ENCODE assay signal across 11 mouse cellular contexts in genomic region chr1:86363671-86364070, GRCm38 (mm10). TPM values are rescaled to one million over a fixed set of nuclear protein-coding genes. Genes with fewer than 3 reads are reported as not detected.
DNase-seq lines count a peak whose midpoint lies in the region; TF ChIP-seq lines count a peak whose summit lies in the region.
"Had no signal": no experiment of that assay in that cellular context is flagged by ENCODE, and none has a peak within 500 bp of the region (broad histone marks: within the 10 kb centered on the region; RNA-seq: fewer than 3 reads in every experiment).

No protein-coding gene starts in this region.

- peak; percentile 62 for DNase-seq in heart, adult 11 months
- DNase-seq in heart, postnatal 25 days (ENCODE audit: low spot score), result no peak
- no peak for DNase-seq in spleen, adult 2 months (ENCODE audit: low read depth in 1 of 2, low spot score in 2 of 2)
- DNase-seq in spleen, adult 12 weeks (ENCODE audit: low spot score), result no peak
- peak; percentile 57 for DNase-seq in embryo, embryonic 9.5 days (ENCODE audit: extremely low spot score)
- DNase-seq in splenic B cell, adult 2 months (ENCODE audit: low read depth, low spot score), result peak; percentile 72
- no peak for DNase-seq in adrenal gland, postnatal 4 days (ENCODE audit: low spot score in 2 of 2)
- no peak for DNase-seq in layer of hippocampus, postnatal 36 days
- DNase-seq: gastrocnemius, postnatal 36 days; kidney, postnatal 4 days had no signal

- no peaks in the 10 kb centered on the region for H3K27me3 ChIP-seq in spleen, adult 2 months (ENCODE audit: control insufficient read depth, insufficient read depth, low read length)
- H3K27me3 ChIP-seq in splenic B cell, adult 2 months (ENCODE audit: control insufficient read depth, insufficient read depth, low read length, poor library complexity, severe bottlenecking), result no peaks in the 10 kb centered on the region
- H3K27me3 ChIP-seq: Patski had no signal

- TF ChIP-seq POLR2A in spleen, adult 2 months (IDR thresholded peaks at IDR 0.05; ENCODE audit: low read depth, low read length), result no peak

- H3K27ac ChIP-seq in spleen, adult 2 months (ENCODE audit: insufficient read depth, low read length), result no peak overlapping the region

- intact Hi-C loops in heart, postnatal 25 days (cut with DNase I), result no loop called here

- H3K4me3 ChIP-seq in spleen, adult 2 months (ENCODE audit: extremely low read depth, insufficient read depth, insufficient read length), result no peak overlapping the region

- peak; percentile 13; the same call in 1 of the 2 replicates for TF ChIP-seq CTCF in spleen, adult 2 months (IDR thresholded peaks at IDR 0.05; ENCODE audit: extremely low read depth, insufficient read depth, insufficient read length, insufficient replicate concordance)

- no peaks in the 10 kb centered on the region for H3K36me3 ChIP-seq in spleen, adult 2 months (ENCODE audit: control insufficient read depth, insufficient read depth, low read length)
- no peaks in the 10 kb centered on the region for H3K36me3 ChIP-seq in splenic B cell, adult 2 months (ENCODE audit: control insufficient read depth, insufficient read depth, low read length, poor library complexity, severe bottlenecking)

- 32% methylated on average over 6 of the region's 6 CpGs for WGBS in spleen, adult 2 months

- peaks cover 3% of the 10 kb centered on the region; the same call in 1 of the 2 replicates for H3K4me1 ChIP-seq in spleen, adult 2 months (ENCODE audit: control insufficient read depth, insufficient read depth, insufficient read length)

RNA-seq across cellular contexts. Expression of gene Ncl, which starts 4.5 kb away (rescaled TPM):
- 100 to 1,000 TPM; 102 to 113 TPM for total RNA-seq in heart, postnatal 25 days (2021)
- polyA plus RNA-seq in spleen, adult 2 months (2012; rRNA removed), result 8.5 and 9.1 TPM in 2 replicates
- total RNA-seq in adrenal gland, postnatal 4 days (2021), result 100 to 1,000 TPM; 335 to 347 TPM
- 100 to 1,000 TPM; 136 to 137 TPM for total RNA-seq in layer of hippocampus, postnatal 36 days (2021)

Comparison
In these comparisons a context has a peak if more than half of its experiments do, and no peak if none do; other contexts are left out.
1. DNase-seq: peak in heart, adult 11 months (single experiment), embryo, embryonic 9.5 days (single experiment) and splenic B cell, adult 2 months (single experiment); none in heart, postnatal 25 days (single experiment), spleen, adult 2 months (0 of 2), spleen, adult 12 weeks (single experiment), adrenal gland, postnatal 4 days (0 of 2) and layer of hippocampus, postnatal 36 days (0 of 2).